Mouse (Mus musculus) lung, adult 18-20 months (tissue): Measurements from ENCODE around the gene Klhl7.

ENCODE experiments used
- DNase-seq, 2 experiments: peaks; one replicate each; pipeline ENCODE4 v3.0.0; 2022; ENCODE audit warnings: mixed read lengths in 2 of 2

Gene Klhl7

DNA sequence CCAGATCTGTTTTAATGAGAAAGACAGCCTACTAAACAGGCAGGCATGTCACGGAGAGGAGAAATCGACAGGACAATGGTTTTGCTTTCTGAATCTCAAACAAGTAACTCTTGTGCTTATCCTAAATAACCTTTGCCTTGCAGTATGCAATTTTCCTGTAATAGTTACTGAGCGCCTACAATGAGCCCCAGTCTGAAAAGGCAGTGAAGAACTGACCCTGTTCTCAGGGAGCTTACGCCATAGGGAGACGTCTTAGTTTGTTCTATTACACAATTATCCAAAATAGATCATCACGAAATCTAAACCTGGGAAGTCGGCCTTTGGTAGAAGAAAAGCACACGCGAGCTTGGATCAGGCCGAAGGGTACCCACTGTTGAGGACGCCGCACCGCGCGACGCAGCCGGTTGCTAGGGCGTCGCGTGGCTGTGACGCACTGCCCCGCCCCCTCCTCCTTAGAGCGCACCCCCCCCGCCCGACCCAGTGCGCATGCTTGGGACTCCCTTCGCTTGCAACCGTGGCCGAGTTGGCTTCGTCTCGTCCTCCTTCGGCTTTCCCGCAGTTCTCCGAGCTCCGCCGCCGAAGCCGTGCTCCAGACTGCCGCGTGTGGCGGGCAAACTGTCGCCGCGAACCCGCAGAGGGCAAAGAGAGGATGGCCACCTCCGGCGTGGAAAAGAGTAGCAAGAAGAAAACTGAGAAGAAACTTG lies at the start of gene Klhl7:
TSS of gene Klhl7 (plus strand) at position 500 of the 704 bp plus-strand sequence.
- DNase-seq = peak; percentile 82 to 83

DNA sequence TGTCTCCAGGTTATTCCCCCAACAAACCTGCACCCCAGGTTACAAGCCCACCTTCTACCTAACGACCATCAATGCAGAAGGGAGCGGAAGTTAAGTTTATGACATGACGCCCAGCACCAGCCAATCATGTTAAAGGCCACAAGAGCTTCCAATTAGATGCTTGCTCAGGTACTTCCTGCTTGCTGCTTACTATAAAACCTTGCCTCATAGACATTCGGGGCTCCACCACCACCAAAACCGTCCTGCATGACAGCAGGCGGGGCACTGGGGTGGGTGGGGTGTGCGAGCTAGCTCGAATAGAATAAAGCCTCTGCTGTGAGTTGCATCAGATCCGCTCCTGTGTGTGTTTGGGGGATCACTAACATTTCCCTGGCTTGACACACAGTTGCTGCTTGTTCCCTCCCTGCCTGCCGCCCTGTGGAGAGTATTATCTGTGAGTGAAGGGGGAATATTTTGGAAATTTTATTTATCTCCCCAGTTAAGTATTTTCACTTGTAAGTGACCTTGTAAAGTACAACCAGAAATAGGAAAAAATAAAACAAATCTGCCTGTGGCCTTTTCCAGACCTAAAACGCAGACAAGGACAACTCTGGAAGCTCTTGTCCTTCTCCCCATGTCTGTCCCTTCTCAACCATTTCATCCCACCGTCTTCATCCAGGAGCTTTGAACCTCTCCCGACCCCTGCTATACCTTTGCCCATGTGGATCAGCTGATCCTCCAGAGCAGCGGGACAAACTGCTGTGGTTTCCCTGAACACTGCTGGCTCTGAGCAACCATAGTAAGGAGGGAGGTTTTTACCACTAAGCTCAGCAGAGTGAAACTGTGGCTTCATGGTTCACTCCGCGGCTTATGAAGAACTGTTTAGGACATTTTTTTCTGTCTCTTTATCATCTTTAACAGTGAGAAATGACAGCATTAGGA lies 48.4 kb upstream of the Klhl7 start:
- DNase-seq = no peak

DNA sequence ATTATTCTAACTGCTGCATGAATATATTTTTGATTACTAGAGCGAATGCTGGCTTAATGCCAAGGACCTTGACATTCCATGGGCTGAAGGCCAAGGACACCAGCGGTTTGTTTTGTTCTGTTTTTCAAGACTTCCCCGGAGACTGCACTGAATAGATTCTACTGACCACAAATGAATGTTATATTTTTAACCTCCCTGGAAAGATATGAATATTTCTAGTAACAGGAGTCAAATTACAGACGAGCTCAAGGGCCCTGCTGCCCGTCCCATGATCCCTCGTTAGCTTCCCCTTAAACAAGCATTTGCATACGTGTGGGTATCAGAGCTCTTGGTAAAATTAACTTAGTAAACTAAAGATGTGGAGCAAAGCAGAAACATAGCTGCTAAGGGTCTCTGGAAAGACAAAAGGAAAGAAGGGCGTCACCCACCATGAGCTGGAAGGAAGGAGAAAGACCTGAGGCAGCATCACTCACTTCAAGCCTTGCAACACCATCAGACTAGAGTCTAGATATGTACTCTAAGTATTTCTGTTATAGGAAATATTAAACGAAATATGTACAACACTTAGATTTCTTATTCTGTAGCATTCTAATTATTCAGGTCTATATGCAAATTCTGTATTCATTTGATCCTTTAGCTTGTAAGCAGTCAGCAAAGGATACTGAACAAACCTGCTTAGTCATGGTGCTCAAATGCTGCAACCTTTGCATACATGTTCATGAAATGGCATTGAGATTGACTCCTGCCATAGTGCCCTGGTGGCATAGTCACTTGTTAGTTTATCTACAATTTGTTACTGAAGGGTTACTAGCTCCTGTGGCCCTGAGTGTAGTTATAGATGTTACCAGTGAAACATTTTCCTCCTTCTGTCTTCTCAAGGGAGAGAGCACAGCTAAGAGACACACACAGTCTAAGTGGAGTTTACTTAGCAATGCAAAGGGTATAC lies 46.9 kb upstream of the Klhl7 start:
- peak in 1 of 2 experiments; percentile 30 for DNase-seq

DNA sequence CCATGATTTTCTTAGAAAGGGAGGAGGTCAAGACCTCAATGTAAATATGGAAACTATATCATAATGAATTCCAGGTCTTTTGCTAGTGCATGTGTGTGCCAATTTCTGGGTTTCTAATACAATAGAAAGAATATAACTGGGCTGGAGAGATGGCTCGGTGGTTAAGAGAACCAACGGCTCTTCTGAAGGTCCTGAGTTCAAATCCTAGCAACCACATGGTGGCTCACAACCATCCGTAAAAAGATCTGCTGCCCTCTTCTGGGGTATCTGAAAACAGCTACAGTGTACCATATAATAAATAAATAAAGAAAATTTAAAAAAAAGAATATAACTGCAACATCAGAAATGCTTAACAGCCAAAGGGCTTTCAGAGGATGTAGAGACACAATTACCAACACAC lies 46.0 kb upstream of the Klhl7 start:
- DNase-seq = no peak

DNA sequence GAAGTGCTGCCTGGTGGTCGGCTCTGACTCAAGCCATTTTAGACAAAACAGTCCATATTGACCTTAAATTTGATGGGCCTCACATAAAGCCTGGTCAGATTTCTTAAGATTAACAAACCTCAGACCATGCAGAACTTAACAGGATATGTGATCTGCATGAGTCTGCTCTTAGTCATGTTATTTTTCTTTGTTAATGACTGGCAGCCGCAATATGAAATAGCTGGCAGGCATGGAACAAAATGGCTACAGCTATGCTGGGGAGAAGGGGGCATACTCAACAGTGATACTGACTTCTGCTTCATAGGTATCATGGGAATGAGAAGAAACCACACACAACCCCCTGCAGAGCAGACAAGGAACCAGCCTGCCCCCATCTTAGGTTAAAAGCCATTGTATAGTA lies 43.5 kb upstream of the Klhl7 start:
- DNase-seq = no peak

DNA sequence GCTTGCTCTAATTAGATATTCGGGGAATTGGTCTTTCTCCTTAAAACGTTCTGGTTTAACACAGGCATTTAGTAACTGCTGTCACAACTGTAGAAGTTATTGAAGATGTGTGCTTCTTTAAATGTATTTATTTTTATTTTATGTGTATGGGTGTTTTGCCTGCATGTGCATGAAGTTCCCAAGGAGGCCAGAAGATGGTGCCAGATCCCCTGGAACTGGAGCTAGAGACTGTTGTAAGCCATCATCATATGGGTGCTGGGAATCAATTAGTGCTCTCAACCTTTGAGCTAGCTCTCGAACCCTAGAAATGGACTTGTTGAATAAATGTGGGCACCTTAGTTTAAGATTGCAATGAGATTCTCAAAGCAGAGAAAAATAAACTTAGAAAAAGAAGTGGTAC lies 42.8 kb upstream of the Klhl7 start:
- no peak for DNase-seq

DNA sequence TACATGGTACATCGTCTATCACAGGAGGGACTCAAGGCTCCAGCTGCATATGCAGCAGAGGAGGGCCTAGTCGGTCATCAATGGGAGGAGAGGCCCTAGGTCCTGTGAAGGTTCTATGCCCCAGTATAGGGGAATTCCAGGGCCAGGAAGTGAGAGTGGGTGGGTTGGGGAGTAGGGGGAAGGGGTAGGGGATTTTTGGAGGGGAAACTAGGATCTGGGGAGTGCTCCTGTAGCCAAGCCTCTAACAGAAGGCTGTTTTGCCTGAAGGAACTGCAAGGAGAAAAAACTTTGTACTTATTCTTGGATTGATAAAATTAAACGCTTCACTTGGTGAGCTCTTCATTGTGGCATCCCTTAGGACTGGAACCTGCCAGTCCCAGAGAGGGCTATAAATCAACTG lies 39.5 kb upstream of the Klhl7 start:
- no peak for DNase-seq

DNA sequence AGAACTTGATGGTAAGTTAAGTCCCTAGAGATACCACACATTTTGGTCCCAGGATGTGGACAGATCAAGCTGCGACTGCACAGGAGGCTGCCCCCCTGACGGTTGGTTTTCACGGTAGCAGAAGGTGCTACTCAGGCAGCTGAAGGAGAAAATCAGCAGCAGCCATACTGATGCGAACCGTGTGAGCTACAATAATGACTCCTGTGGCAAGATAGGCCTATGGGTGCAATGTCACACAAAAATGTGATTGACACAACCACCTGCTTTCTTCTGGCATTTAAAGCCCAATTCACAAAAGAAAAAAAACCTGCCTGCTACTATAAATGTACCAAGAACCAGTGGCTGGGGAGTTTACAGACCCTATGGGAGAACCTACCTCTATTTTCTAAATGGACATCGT lies 37.4 kb upstream of the Klhl7 start:
- DNase-seq = no peak

DNA sequence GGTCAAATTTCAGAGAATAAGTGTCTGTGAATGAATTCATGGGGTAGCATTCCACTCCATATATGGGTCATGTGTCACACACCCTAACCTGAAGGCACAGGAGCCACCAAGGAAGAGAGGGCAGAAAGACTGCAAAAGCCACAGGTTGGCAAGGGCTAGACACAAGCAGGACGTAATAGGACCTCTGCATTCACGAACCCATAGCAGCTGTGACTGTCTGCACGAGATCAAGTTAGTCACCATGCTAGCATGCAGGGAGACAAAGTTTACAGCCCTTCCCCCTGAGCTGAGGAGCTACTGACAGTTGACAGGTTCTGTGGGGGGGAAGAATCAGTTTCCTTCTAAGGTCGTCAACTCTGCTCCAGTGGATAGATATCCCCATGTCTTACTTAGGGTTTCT lies 36.9 kb upstream of the Klhl7 start:
- no peak for DNase-seq

DNA sequence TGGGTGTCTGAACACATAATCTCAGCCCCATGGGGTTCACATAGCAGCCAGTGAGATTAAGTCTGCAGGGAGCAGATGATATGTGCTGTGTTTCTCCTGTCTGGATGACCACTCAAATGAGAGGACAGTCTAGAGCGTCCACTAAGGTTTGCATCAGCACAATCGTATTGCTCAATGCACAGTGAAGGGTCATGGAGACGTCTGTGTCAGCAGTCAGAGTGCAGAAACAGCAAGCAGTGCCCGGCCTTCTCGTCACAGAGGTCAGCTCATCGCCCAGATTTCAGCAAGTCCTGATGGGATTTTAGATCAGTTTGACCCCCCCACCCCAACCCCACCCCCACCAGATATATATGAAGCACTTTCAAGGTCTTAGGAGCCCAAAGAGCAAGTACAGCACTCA lies 31.4 kb upstream of the Klhl7 start:
- no peak for DNase-seq

DNA sequence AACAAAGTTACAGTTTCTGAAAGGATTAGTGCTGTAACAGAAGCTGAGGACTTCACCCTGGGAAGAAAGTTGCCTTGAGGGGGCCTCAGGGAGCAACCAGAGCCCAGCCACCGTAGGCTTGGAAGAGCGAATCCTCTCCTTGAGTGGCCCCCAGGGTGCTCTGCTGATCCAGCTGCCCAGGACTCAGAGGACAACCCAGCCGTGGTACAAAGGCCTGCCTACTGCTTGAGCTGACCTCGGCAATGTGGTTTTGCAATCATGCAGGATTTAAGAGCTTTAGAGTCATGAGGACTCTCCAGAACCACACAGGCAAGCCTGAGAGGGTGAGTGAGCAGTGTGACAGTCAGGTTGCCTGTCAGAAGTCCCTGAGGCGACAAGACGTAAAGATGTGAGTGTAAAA lies 28.4 kb upstream of the Klhl7 start:
- peak; percentile 59 to 74 for DNase-seq

DNA sequence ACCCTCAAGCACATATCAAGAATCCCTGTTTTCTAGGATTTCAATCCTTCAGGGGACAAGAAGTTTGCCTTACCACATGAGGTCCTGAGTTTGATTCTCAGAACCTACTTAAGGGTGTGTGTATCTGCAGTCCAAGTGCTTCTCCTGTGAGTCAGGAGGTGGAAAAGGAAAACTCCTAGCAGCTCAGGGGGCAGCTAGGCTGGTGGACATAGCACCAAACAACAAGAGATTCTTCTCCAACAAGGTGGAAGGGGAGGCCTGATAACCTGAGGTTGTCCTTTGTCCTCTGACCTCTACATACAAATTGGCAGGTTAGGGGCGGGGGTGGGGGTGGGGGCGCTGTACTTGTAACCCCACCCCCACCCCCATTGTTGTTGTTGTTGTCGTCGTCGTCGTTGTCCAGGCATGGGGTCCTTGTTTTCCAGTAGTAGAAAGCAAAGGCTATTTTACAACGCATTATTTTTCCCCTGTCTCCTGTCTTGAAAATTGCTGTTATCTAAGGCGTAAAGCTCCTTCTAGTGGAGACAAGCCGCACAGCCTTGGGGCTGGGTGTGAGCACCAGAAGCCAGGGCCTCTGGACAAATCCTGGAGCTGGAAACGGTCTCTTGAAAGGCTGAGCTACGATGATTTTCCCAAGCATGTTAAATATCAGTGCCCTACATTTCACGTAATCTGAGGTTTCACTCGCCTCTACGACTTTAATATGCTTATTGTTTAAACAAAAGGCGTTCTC lies 23.3 kb upstream of the Klhl7 start:
- DNase-seq = peak; percentile 74 to 75

DNA sequence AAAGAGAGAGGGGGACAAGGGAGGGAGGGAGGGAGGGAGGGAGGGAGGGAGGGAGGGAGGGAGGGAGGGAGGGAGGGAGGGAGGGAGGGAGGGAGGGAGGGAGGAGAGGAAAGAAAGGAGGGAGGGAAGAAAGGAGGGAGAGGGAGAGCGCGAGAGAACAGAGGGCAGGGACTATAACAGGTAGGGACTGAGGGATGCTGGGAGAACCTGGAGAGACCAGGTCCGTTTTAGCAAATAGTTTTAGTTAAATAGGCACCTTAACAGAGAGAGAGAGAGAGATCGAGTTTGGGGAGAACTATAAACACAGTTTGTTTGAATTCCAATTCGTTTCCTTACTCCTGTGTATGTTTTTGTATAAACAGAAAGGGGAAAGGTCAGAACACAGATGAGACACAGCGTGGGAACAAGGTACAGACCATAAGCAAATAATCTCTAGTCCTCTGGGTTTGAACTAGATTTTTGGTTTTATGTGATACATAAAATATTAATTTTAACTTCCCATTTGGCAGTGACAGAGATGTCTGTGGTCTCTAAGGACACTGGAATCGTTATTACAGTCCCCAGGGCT lies 22.6 kb upstream of the Klhl7 start:
- no peak for DNase-seq

DNA sequence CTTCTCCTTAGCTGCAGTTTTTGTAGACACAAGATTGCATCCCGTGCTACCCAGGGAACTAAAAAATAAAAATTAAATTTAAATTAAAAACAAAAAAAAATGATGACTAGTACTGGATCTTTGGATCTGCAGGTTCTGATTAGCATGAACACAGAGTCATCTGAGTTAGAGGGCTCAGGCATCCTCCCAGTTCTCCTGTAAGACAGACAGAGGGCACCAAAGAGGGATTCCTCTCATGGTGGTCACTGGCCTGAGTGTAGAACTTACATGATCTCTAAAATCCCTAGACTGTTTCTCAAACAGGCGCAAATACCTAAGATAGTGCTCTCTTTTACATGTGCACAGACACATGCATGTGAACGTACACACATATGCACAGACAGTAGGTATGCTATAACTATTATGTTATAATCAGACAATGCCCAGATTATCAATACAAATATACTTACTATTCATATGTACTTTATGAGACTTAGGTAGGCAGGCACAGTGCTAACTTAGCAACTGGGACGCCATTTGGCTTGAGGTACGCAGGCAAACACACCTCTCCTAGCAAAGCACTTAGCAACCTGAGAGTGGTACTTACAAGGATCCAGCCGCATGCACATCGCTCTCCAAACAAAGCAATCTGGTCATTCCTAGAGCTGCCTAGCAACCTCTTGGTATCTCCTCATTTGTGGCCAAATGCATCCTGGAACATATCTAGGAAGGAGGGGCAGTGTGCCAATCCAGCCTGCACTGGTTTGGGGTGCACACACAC lies 21.8 kb upstream of the Klhl7 start:
- DNase-seq = peak in 1 of 2 experiments; percentile 39

DNA sequence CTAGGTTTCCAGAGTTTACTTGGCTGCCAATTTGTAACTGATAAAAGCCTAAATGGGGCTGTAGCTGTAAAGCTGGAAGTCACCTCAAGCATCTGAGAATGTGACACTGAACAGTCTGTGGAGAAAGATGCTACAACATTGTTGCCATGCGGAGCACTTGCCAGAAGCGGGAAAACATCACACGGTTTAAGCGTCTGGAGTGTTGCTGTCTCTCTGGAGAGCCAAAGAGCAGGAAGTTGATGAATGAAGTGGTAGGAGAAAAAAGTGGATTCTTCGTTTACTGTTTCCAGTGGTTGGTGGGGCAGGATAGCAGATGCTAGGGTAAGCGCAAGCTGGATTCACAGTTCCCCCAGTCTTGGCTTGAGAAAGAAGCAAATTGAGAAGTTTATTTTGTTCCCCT lies 19.6 kb upstream of the Klhl7 start:
- DNase-seq = no peak

DNA sequence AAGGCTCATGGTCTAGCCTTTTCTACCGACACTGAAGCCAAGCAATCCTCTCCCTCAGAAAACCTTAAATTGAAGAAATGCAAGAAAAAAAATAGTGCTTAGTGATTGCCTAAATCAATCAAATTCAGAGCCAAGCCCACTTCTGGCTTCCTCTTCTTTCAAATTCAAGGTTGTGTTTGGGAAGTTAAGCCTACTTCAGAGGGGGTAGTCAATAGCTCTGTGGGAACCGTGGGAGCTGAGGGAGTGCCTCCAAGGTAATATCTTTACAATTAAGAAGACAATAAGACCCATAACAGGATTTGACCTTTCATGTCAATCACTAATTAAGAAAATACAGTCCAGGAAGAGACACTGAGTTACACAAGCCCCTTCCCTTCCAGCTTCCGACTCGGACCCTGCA lies 15.6 kb upstream of the Klhl7 start:
- DNase-seq = no peak

DNA sequence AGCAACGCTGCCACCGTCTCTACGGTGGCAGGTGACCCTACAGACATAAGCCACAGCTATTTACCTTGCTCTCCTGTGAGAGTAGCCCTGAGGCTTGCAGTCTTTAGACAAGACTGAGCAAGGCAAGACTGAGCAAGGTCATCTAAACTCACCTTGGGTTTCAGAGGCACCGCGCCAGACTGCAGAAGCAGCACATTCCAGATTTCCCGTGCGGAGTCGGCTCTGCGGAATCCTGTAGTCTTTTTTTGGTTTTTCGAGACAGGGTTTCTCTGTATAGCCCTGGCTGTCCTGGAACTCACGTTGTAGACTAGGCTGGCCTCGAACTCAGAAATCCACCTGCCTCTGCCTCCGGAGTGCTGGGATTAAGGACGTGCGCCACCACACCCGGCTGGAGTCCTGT lies 14.2 kb upstream of the Klhl7 start:
- no peak for DNase-seq

DNA sequence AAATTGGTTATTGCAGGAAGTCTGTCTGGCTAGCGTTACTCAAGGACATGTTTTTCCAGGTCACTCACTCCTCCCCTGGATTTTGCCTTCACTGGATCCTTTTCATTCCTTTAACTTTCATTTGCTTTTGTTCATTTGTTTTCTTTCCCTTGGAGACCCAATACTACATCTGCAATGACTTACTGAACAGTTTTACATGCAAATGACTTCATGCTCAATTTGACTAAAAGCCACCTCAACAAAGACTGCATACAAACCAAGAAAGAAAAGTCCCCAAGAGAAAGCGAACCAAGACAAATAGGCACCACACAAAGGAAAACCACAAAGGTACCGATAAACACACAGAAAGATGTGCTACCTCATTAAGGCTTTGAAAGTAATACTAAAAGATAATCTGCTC lies 13.5 kb upstream of the Klhl7 start:
- no peak for DNase-seq

DNA sequence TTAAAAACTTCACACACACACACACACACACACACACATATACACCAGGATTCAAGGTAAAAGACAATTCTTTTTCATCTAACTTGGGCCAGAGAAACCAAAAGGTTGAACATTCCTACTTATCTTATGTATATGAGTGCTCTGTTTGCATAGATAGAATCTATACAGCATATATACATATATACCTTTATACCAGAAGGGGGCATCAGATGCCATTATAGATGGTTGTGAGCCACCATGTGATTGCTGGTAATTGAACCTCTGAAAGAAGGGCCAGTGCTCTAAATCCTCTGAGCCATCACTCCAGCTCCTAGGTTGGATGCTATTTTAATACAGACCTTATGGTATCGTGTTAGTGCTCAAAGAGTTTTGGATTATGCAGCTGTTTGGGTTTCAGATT lies 12.0 kb upstream of the Klhl7 start:
- no peak for DNase-seq

DNA sequence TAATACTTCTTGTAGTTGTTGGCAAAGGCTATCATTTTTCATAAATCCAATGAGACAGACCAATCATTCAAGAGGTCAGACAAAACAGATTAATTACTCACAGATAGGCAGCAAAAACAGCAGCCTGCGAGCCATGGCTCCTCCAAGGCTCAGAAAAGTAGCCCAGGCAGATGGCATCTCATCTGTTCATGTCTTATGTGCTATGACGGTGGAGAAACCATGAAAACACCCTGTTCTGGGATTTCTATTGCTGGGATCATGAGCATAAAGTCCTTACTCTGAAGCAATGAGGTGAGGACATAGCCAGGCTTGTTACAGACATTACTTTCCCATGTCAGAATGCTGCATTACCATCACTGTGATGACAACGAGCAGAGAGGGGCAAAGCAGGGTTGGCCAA lies 7.9 kb upstream of the Klhl7 start:
- no peak for DNase-seq

DNA sequence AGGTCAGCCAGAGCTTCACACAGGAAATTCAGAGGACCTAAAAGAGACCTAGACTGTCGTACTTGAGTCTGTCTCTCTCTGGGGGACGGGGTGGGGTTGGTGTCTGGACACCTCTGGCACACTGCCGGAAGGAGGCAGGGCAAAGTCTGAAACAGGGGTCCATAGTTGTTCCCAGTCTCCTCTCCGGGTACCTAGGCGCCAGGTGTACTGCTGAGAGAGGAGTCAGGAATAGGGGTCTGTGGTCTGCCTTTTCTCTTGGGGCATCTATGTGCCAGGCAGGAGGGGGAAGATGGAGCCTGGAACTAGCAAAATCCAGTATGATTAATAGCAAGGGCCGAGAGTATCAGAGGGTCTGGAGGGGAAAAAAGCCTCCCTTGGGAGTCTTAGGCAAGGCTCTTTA lies 5.0 kb upstream of the Klhl7 start:
- DNase-seq = no peak
